9 mouse cellular contexts compared by ENCODE assay signal in genomic region chr8:85027922-85028321, GRCm38 (mm10). TPM values are rescaled to one million over a fixed set of nuclear protein-coding genes. Genes with fewer than 3 reads are reported as not detected.
DNase-seq lines count a peak whose midpoint lies in the region; ATAC-seq and TF ChIP-seq lines count a peak whose summit lies in the region.
"Had no signal": no experiment of that assay in that cellular context is flagged by ENCODE, and none has a peak within 500 bp of the region (broad histone marks: within the 10 kb centered on the region; RNA-seq: fewer than 3 reads in every experiment).

No protein-coding gene starts in this region.

- peak overlapping the region; percentile 98 for H3K9ac ChIP-seq in heart, embryonic 14.5 days (ENCODE audit: low read length)
- H3K9ac ChIP-seq in ES-Bruce4 (ENCODE audit: low read depth, poor library complexity, severe bottlenecking) = peak overlapping the region; percentile 99
- H3K9ac ChIP-seq in forebrain, embryonic 14.5 days (ENCODE audit: low read length) = peak overlapping the region; percentile 99
- peak overlapping the region; percentile 98 for H3K9ac ChIP-seq in liver, postnatal 0 days (replicated peaks)

- H3K4me1 ChIP-seq in heart, embryonic 14.5 days (ENCODE audit: control insufficient read depth in 2 of 2, insufficient read depth in 2 of 2, low read length in 2 of 2) = peaks cover 11 to 33% of the 10 kb centered on the region in 2 experiments
- no peaks in the 10 kb centered on the region for H3K4me1 ChIP-seq in ES-Bruce4 (ENCODE audit: control insufficient read depth, insufficient read depth, low read length)
- H3K4me1 ChIP-seq in forebrain, embryonic 14.5 days (ENCODE audit: control insufficient read depth, insufficient read depth, low read length) = peaks cover 25% of the 10 kb centered on the region
- H3K4me1 ChIP-seq in liver, postnatal 0 days (ENCODE audit: insufficient read depth) = peaks cover 33% of the 10 kb centered on the region

- TF ChIP-seq POLR2A in ES-Bruce4 (IDR thresholded peaks at IDR 0.05; ENCODE audit: insufficient read depth, low read length) = no peak

- ATAC-seq in heart, embryonic 14.5 days (ENCODE audit: insufficient number of reproducible peaks, insufficient read depth, low FRiP score, low read depth) = no peak
- ATAC-seq in forebrain, embryonic 14.5 days = no peak
- ATAC-seq in liver, postnatal 0 days = no peak

- no peak overlapping the region for H3K27ac ChIP-seq in heart, embryonic 14.5 days (replicated peaks in 1 of 2; ENCODE audit: control insufficient read depth in 1 of 2, insufficient read depth in 1 of 2, low read depth in 2 of 2, low read length in 2 of 2)
- H3K27ac ChIP-seq in ES-Bruce4 (ENCODE audit: insufficient read depth, low read length) = no peak overlapping the region
- no peak overlapping the region for H3K27ac ChIP-seq in forebrain, embryonic 14.5 days (ENCODE audit: low read depth, low read length)
- peak overlapping the region; percentile 94; the same call in 1 of the 2 replicates for H3K27ac ChIP-seq in liver, postnatal 0 days (ENCODE audit: low read depth)

- 23% methylated on average over 2 of the region's 2 CpGs for WGBS in heart, embryonic 14.5 days
- WGBS in forebrain, embryonic 14.5 days = 31% methylated on average over 2 of the region's 2 CpGs
- 17% methylated on average over 2 of the region's 2 CpGs for WGBS in liver, postnatal 0 days (ENCODE audit: insufficient replicate concordance)

- DNase-seq in heart, adult 8-10 months (ENCODE audit: low spot score) = no peak
- peak; percentile 22 for DNase-seq in forebrain, embryonic 14.5 days (ENCODE audit: low spot score)
- no peak for DNase-seq in liver, postnatal 0 days
- DNase-seq in adrenal gland, postnatal 14 days = no peak
- no peak for DNase-seq in T-cell, adult 2 months (ENCODE audit: low spot score)
- no peak for DNase-seq in B cell, adult 2 months

- no peaks in the 10 kb centered on the region for H3K9me3 ChIP-seq in heart, embryonic 14.5 days (ENCODE audit: control insufficient read depth, low read length)
- H3K9me3 ChIP-seq in ES-Bruce4 (replicated peaks; ENCODE audit: control insufficient read depth, insufficient read depth, low read length, poor library complexity, severe bottlenecking) = no peaks in the 10 kb centered on the region
- H3K9me3 ChIP-seq in forebrain, embryonic 14.5 days (replicated peaks; ENCODE audit: control insufficient read depth, low read length) = no peaks in the 10 kb centered on the region
- H3K9me3 ChIP-seq in liver, postnatal 0 days (ENCODE audit: low read length) = no peaks in the 10 kb centered on the region

- H3K27me3 ChIP-seq in heart, embryonic 14.5 days (ENCODE audit: control insufficient read depth, insufficient read depth, low read length) = no peaks in the 10 kb centered on the region
- H3K27me3 ChIP-seq in ES-Bruce4 (ENCODE audit: control insufficient read depth, insufficient read depth, low read length, poor library complexity, severe bottlenecking) = no peaks in the 10 kb centered on the region
- no peaks in the 10 kb centered on the region for H3K27me3 ChIP-seq in forebrain, embryonic 14.5 days (replicated peaks; ENCODE audit: control insufficient read depth, insufficient read depth, low read length)
- H3K27me3 ChIP-seq in liver, postnatal 0 days (ENCODE audit: insufficient read depth, low read length) = no peaks in the 10 kb centered on the region

- no peak for TF ChIP-seq CTCF in ES-Bruce4 (IDR thresholded peaks at IDR 0.05; ENCODE audit: low read depth, low read length)
- no peak for TF ChIP-seq CTCF in liver, postnatal 0 days (IDR thresholded peaks at IDR 0.05; ENCODE audit: low read depth)

- TF ChIP-seq EP300 in ES-Bruce4 (IDR thresholded peaks at IDR 0.05; ENCODE audit: insufficient read depth, low read depth, low read length) = no peak
- TF ChIP-seq EP300 in liver, postnatal 0 days (IDR thresholded peaks at IDR 0.05; ENCODE audit: low read depth) = no peak

- H3K4me2 ChIP-seq in heart, embryonic 14.5 days (ENCODE audit: low read length) = peak overlapping the region; percentile 94
- peak overlapping the region; percentile 92 for H3K4me2 ChIP-seq in forebrain, embryonic 14.5 days (ENCODE audit: low read length)
- H3K4me2 ChIP-seq in liver, postnatal 0 days (ENCODE audit: low read depth, low read length) = peak overlapping the region; percentile 91

- peaks cover 52% of the 10 kb centered on the region for H3K36me3 ChIP-seq in heart, embryonic 14.5 days (ENCODE audit: control insufficient read depth, insufficient read depth, low read length)
- peaks cover 54% of the 10 kb centered on the region for H3K36me3 ChIP-seq in ES-Bruce4 (ENCODE audit: control insufficient read depth, insufficient read depth, low read length, poor library complexity, severe bottlenecking)
- peaks cover 45% of the 10 kb centered on the region for H3K36me3 ChIP-seq in forebrain, embryonic 14.5 days (ENCODE audit: control insufficient read depth, insufficient read depth, low read length)
- peaks cover 42% of the 10 kb centered on the region for H3K36me3 ChIP-seq in liver, postnatal 0 days (replicated peaks; ENCODE audit: insufficient read depth, low read length)

- H3K4me3 ChIP-seq in heart, embryonic 14.5 days (ENCODE audit: control insufficient read depth in 1 of 2, insufficient read depth in 1 of 2, low read depth in 1 of 2, low read length in 2 of 2) = peak overlapping the region; percentile 6 to 97; a peak in 3 of 4 replicates
- H3K4me3 ChIP-seq in ES-Bruce4 (ENCODE audit: low read depth, low read length) = no peak overlapping the region; the same call in 1 of the 2 replicates
- H3K4me3 ChIP-seq in forebrain, embryonic 14.5 days (ENCODE audit: low read depth, low read length) = peak overlapping the region; percentile 97
- H3K4me3 ChIP-seq in liver, postnatal 0 days (ENCODE audit: low read depth, low read length) = peak overlapping the region; percentile 95

RNA-seq across cellular contexts. Expression of gene Trir, which starts 1.3 kb away (rescaled TPM):
- 92.0 and 95.9 TPM in 2 replicates for polyA plus RNA-seq in heart, embryonic 14.5 days (2014; fragmentation: Nextera tagmentation; extraction: Ambion mirVana)
- total RNA-seq in heart, adult 8-10 months (2022) = 10 to 100 TPM; 76.6 to 90.6 (median 78.6) TPM
- 82.4 and 96.1 TPM in 2 replicates for polyA plus RNA-seq in ES-Bruce4 (2011; ENCODE audit: insufficient read depth, insufficient read length, low read depth, missing spikeins)
- polyA plus RNA-seq in forebrain, embryonic 14.5 days (2014; fragmentation: Nextera tagmentation; extraction: Ambion mirVana) = 166 and 169 TPM in 2 replicates
- polyA plus RNA-seq in liver, postnatal 0 days (2015; fragmentation: Nextera tagmentation; extraction: Ambion mirVana) = 63.0 and 73.6 TPM in 2 replicates
- total RNA-seq in adrenal gland, postnatal 14 days (2021) = 154 and 161 TPM in 2 replicates

RNA-seq across cellular contexts. Expression of gene Asna1, which starts 2.8 kb away (rescaled TPM):
- polyA plus RNA-seq in heart, embryonic 14.5 days (2014; fragmentation: Nextera tagmentation; extraction: Ambion mirVana) = 91.5 and 109 TPM in 2 replicates
- total RNA-seq in heart, adult 8-10 months (2022) = 10 to 100 TPM; 63.5 to 72.5 (median 65.4) TPM
- 170 and 171 TPM in 2 replicates for polyA plus RNA-seq in ES-Bruce4 (2011; ENCODE audit: insufficient read depth, insufficient read length, low read depth, missing spikeins)
- 166 and 178 TPM in 2 replicates for polyA plus RNA-seq in forebrain, embryonic 14.5 days (2014; fragmentation: Nextera tagmentation; extraction: Ambion mirVana)
- 33.2 and 34.4 TPM in 2 replicates for polyA plus RNA-seq in liver, postnatal 0 days (2015; fragmentation: Nextera tagmentation; extraction: Ambion mirVana)
- 91.4 and 94.7 TPM in 2 replicates for total RNA-seq in adrenal gland, postnatal 14 days (2021)

RNA-seq across cellular contexts. Expression of gene Tnpo2, which starts 8.8 kb away (rescaled TPM):
- polyA plus RNA-seq in heart, embryonic 14.5 days (2014; fragmentation: Nextera tagmentation; extraction: Ambion mirVana) = 13.0 and 15.2 TPM in 2 replicates
- 10 to 100 TPM; 29.6 to 32.4 (median 30.8) TPM for total RNA-seq in heart, adult 8-10 months (2022)
- 193 and 195 TPM in 2 replicates for polyA plus RNA-seq in ES-Bruce4 (2011; ENCODE audit: insufficient read depth, insufficient read length, low read depth, missing spikeins)
- polyA plus RNA-seq in forebrain, embryonic 14.5 days (2014; fragmentation: Nextera tagmentation; extraction: Ambion mirVana) = 27.8 and 36.8 TPM in 2 replicates
- 7.6 and 8.2 TPM in 2 replicates for polyA plus RNA-seq in liver, postnatal 0 days (2015; fragmentation: Nextera tagmentation; extraction: Ambion mirVana)
- total RNA-seq in adrenal gland, postnatal 14 days (2021) = 65.9 and 67.8 TPM in 2 replicates

RNA-seq across cellular contexts. Expression of gene Best2, which starts 13.6 kb away (rescaled TPM):
- not detected in 2 replicates for polyA plus RNA-seq in heart, embryonic 14.5 days (2014; fragmentation: Nextera tagmentation; extraction: Ambion mirVana)
- total RNA-seq in heart, adult 8-10 months (2022) = not detected
- polyA plus RNA-seq in ES-Bruce4 (2011; ENCODE audit: insufficient read depth, insufficient read length, low read depth, missing spikeins) = 0.70 and 1.2 TPM in 2 replicates
- not detected in 2 replicates for polyA plus RNA-seq in forebrain, embryonic 14.5 days (2014; fragmentation: Nextera tagmentation; extraction: Ambion mirVana)
- polyA plus RNA-seq in liver, postnatal 0 days (2015; fragmentation: Nextera tagmentation; extraction: Ambion mirVana) = not detected in 2 replicates
- total RNA-seq in adrenal gland, postnatal 14 days (2021) = not detected in 2 replicates
- total RNA-seq: left cerebral cortex, adult 18-20 months had no signal

RNA-seq across cellular contexts. Expression of gene Fbxw9, which starts 31.9 kb away (rescaled TPM):
- polyA plus RNA-seq in heart, embryonic 14.5 days (2014; fragmentation: Nextera tagmentation; extraction: Ambion mirVana) = 16.6 and 21.6 TPM in 2 replicates
- 1 to 10 TPM; 2.9 to 4.0 (median 3.3) TPM for total RNA-seq in heart, adult 8-10 months (2022)
- polyA plus RNA-seq in ES-Bruce4 (2011; ENCODE audit: insufficient read depth, insufficient read length, low read depth, missing spikeins) = 25.1 and 26.3 TPM in 2 replicates
- polyA plus RNA-seq in forebrain, embryonic 14.5 days (2014; fragmentation: Nextera tagmentation; extraction: Ambion mirVana) = 46.5 and 56.2 TPM in 2 replicates
- 14.4 and 14.9 TPM in 2 replicates for polyA plus RNA-seq in liver, postnatal 0 days (2015; fragmentation: Nextera tagmentation; extraction: Ambion mirVana)
- 18.0 and 18.4 TPM in 2 replicates for total RNA-seq in adrenal gland, postnatal 14 days (2021)
